Mouse (Mus musculus) stomach, postnatal 0 days (tissue): ENCODE data around the gene Gen1.

ENCODE experiments used
- CTCF ChIP-seq: IDR thresholded peaks from 2 replicates; pipeline ENCODE4 v1.5.1; 2016; ENCODE audit warnings: antibody characterized with exemption, low read depth, mild to moderate bottlenecking, moderate library complexity
- EP300 ChIP-seq: optimal IDR thresholded peaks from 2 replicates; pipeline ENCODE3; 2016; ENCODE audit warnings: antibody characterized with exemption

DNA sequence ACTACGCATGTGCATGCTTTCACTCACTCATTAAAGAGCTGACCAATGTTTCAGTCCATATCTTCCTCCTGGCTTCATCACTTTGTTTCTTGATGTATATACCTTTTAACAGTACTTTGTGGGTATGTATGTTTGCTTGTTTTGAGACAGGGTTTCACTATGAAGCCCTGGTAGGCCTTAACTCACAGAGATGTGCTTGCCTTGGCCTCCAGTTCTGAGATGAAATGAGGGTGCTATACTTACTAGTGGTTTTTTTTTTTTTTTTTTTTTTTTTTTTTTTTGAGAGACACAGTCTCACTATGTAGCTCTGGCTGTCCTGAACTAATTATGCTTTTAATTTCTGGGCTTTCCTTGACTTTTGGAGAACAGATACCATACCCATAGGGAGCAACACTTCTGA, 18.1 kb downstream of the Gen1 start:
- TF ChIP-seq CTCF = no peak
- no peak for TF ChIP-seq EP300
